Mouse (Mus musculus) liver, embryonic 11.5 days (tissue): ENCODE data around the gene C1qtnf12. TPM values are rescaled to one million over a fixed set of nuclear protein-coding genes. Genes with fewer than 3 reads are reported as not detected.

Source experiments
- ATAC-seq: fragments of 200-750 bp; cut with Nextera tagmentation; replicated peaks from 2 replicates; pipeline ENCODE4 v1.8.0; 2017; ENCODE audit warnings: moderate number of reproducible peaks, mild to moderate bottlenecking, moderate TSS enrichment, moderate library complexity; ENCODE audit not compliant: low FRiP score
- DNase-seq: peaks from one replicate; pipeline ENCODE4 v3.0.0-alpha.2; 2017; ENCODE audit warnings: low spot score
- H3K27ac ChIP-seq: fragments of 300-500 bp; sonication (generic); 2 replicates; pipeline ENCODE4 v1.5.1; 2014; ENCODE audit warnings: mild to moderate bottlenecking, low read depth, low read length, control low read depth
- H3K27me3 ChIP-seq: fragments of 300-500 bp; sonication (generic); replicated peaks from 2 replicates; pipeline ENCODE4 v1.6.1; 2014; ENCODE audit warnings: low read length, mixed read lengths; ENCODE audit not compliant: control insufficient read depth, insufficient read depth
- H3K36me3 ChIP-seq: fragments of 300-500 bp; sonication (generic); 2 replicates; pipeline ENCODE4 v1.6.1; 2014; ENCODE audit warnings: mild to moderate bottlenecking, low read length, moderate library complexity, mixed read lengths; ENCODE audit not compliant: control insufficient read depth, insufficient read depth
- H3K4me1 ChIP-seq: fragments of 300-500 bp; sonication (generic); replicated peaks from 2 replicates; pipeline ENCODE4 v1.6.1; 2014; ENCODE audit warnings: low read length, mixed read lengths; ENCODE audit not compliant: control insufficient read depth, insufficient read depth
- H3K4me2 ChIP-seq: fragments of 300-500 bp; sonication (generic); 2 replicates; pipeline ENCODE4 v1.6.1; 2014; ENCODE audit warnings: mild to moderate bottlenecking, control low read depth, moderate library complexity
- H3K4me3 ChIP-seq: fragments of 300-500 bp; sonication (generic); 2 replicates; pipeline ENCODE4 v1.5.1; 2014; ENCODE audit warnings: low read depth, low read length, control low read depth
- H3K9ac ChIP-seq: fragments of 300-500 bp; sonication (generic); 2 replicates; pipeline ENCODE4 v1.6.1; 2014; ENCODE audit warnings: low read depth, low read length, control low read depth
- H3K9me3 ChIP-seq: fragments of 300-500 bp; sonication (generic); 2 replicates; pipeline ENCODE4 v1.6.1; 2016; ENCODE audit warnings: low read length, inconsistent platforms, mixed read lengths; ENCODE audit not compliant: control insufficient read depth
- WGBS: fragments of 180-500 bp; shearing (Covaris S2); extraction: QIAGEN DNeasy Blood & Tissue Kit; methylation state at CpG from one replicate; pipeline ENCODE4 v1.1.7; 2014; 5-methylcytosine and 5-hydroxymethylcytosine counted together
- polyA plus RNA-seq: library from polyadenylated mRNA; unstranded; fragments of >200 nt; fragmentation: Nextera tagmentation; extraction: Ambion mirVana; gene quantifications from 2 replicates; pipeline ENCODE4 v1.2.1, GENCODE M21; 2014

The C1qtnf12 gene
- polyA plus RNA-seq, 1 experiment from 2014 or later = 59.0 TPM

GRCm38 (mm10) chr4:155963106-155963505 lies 988 bp downstream of the C1qtnf12 start:
- Histone ChIP-seq H3K4me1 (peaks cover 21% of the 10 kb centered on the region), H3K27ac (no peak overlapping the region)
- 50% methylated on average over 7 of the region's 7 CpGs for WGBS

GRCm38 (mm10) chr4:155964396-155964795 lies 2.3 kb downstream of the C1qtnf12 start:
- Histone ChIP-seq H3K4me2 (no peak overlapping the region), H3K4me3 (no peak overlapping the region), H3K27ac (no peak overlapping the region), H3K9ac (no peak overlapping the region), H3K27me3 (no peaks in the 10 kb centered on the region), H3K4me1 (peaks cover 29% of the 10 kb centered on the region), H3K36me3 (peaks cover 16% of the 10 kb centered on the region), H3K9me3 (no peaks in the 10 kb centered on the region)
- ATAC-seq (no peak), DNase-seq (no peak)
- WGBS = 87% methylated on average over 11 of the region's 11 CpGs

More at GRCm38 (mm10) chr4:155963106-155963505, 988 bp downstream of the C1qtnf12 start:
- no peaks in the 10 kb centered on the region for H3K27me3 ChIP-seq
- H3K9ac ChIP-seq = peak overlapping the region; percentile 61
- ATAC-seq (no peak), DNase-seq (no peak)
- H3K36me3 ChIP-seq = peaks cover 19% of the 10 kb centered on the region
- H3K4me2 ChIP-seq = peak overlapping the region; percentile 95
- no peaks in the 10 kb centered on the region for H3K9me3 ChIP-seq
- H3K4me3 ChIP-seq = peak overlapping the region; percentile 59

- 56% methylated on average over 13 of the region's 13 CpGs for WGBS
- Histone ChIP-seq H3K9me3 (no peaks in the 10 kb centered on the region), H3K27me3 (no peaks in the 10 kb centered on the region), H3K4me3 (no peak overlapping the region), H3K4me2 (peak overlapping the region; percentile 43), H3K4me1 (peaks cover 11% of the 10 kb centered on the region), H3K9ac (no peak overlapping the region; the same call in 1 of the 2 replicates), H3K36me3 (peaks cover 16% of the 10 kb centered on the region), H3K27ac (0 out of 2 replicates have a peak overlapping the region, but pooled peaks have one; percentile 38)
- no peak for DNase-seq
- ATAC-seq = peak; percentile 75
Measured at GRCm38 (mm10) chr4:155969043-155969653, 7.0 kb downstream of the C1qtnf12 start.

- WGBS = 93% methylated on average over 5 of the region's 5 CpGs
- Histone ChIP-seq H3K27ac (no peak overlapping the region; the same call in 1 of the 2 replicates), H3K9ac (no peak overlapping the region), H3K27me3 (no peaks in the 10 kb centered on the region), H3K4me3 (no peak overlapping the region), H3K4me2 (no peak overlapping the region), H3K4me1 (peaks cover 8% of the 10 kb centered on the region), H3K36me3 (peaks cover 9% of the 10 kb centered on the region; the same call in 1 of the 2 replicates), H3K9me3 (no peaks in the 10 kb centered on the region)
- DNase-seq (no peak), ATAC-seq (no peak)
Measured at GRCm38 (mm10) chr4:155970286-155970685, 8.2 kb downstream of the C1qtnf12 start.

GRCm38 (mm10) chr4:155972651-155973050 lies 10.5 kb downstream of the C1qtnf12 start:
- DNase-seq (no peak), ATAC-seq (no peak)
- Histone ChIP-seq H3K36me3 (no peaks in the 10 kb centered on the region), H3K4me2 (no peak overlapping the region), H3K4me3 (no peak overlapping the region), H3K9me3 (no peaks in the 10 kb centered on the region), H3K9ac (no peak overlapping the region), H3K4me1 (peaks cover 8% of the 10 kb centered on the region), H3K27ac (no peak overlapping the region), H3K27me3 (no peaks in the 10 kb centered on the region)
- 82% methylated on average over 6 of the region's 6 CpGs for WGBS

GRCm38 (mm10) chr4:155973239-155973638 lies 11.1 kb downstream of the C1qtnf12 start:
- DNase-seq = no peak
- Histone ChIP-seq H3K27ac (no peak overlapping the region), H3K4me3 (no peak overlapping the region), H3K36me3 (no peaks in the 10 kb centered on the region), H3K9me3 (no peaks in the 10 kb centered on the region), H3K4me2 (no peak overlapping the region), H3K9ac (no peak overlapping the region), H3K27me3 (no peaks in the 10 kb centered on the region), H3K4me1 (peaks cover 8% of the 10 kb centered on the region)
- ATAC-seq = no peak
- 87% methylated on average over 2 of the region's 2 CpGs for WGBS

- Histone ChIP-seq H3K27ac (no peak overlapping the region), H3K4me3 (no peak overlapping the region), H3K9me3 (no peaks in the 10 kb centered on the region), H3K4me1 (no peaks in the 10 kb centered on the region), H3K4me2 (no peak overlapping the region), H3K9ac (no peak overlapping the region), H3K36me3 (no peaks in the 10 kb centered on the region), H3K27me3 (no peaks in the 10 kb centered on the region; the same call in 1 of the 2 replicates)
- no peak for DNase-seq
- no peak for ATAC-seq
- 61% methylated on average over 12 of the region's 12 CpGs for WGBS
Measured at GRCm38 (mm10) chr4:155981436-155982082, 19.4 kb downstream of the C1qtnf12 start.

- DNase-seq (no peak), ATAC-seq (no peak)
- H3K27me3 ChIP-seq = no peaks in the 10 kb centered on the region; the same call in 1 of the 2 replicates
- H3K36me3 ChIP-seq = no peaks in the 10 kb centered on the region
- 30% methylated on average over 2 of the region's 2 CpGs for WGBS
- H3K4me2 ChIP-seq = no peak overlapping the region
- H3K4me1 ChIP-seq = peaks cover 11% of the 10 kb centered on the region
- H3K9ac ChIP-seq = no peak overlapping the region
- H3K27ac ChIP-seq = no peak overlapping the region
- H3K9me3 ChIP-seq = no peaks in the 10 kb centered on the region
- H3K4me3 ChIP-seq = no peak overlapping the region
Measured at GRCm38 (mm10) chr4:155983788-155984187, 21.7 kb downstream of the C1qtnf12 start.
